Mouse (Mus musculus): ENCODE measurements at regions not wholly inside any gene's neighbourhood (a gene's known extent, or its start where the extent isn't known, plus 50 kb on each side); places are given as distances from the start of the nearest gene placed in this dataset.

DNA sequence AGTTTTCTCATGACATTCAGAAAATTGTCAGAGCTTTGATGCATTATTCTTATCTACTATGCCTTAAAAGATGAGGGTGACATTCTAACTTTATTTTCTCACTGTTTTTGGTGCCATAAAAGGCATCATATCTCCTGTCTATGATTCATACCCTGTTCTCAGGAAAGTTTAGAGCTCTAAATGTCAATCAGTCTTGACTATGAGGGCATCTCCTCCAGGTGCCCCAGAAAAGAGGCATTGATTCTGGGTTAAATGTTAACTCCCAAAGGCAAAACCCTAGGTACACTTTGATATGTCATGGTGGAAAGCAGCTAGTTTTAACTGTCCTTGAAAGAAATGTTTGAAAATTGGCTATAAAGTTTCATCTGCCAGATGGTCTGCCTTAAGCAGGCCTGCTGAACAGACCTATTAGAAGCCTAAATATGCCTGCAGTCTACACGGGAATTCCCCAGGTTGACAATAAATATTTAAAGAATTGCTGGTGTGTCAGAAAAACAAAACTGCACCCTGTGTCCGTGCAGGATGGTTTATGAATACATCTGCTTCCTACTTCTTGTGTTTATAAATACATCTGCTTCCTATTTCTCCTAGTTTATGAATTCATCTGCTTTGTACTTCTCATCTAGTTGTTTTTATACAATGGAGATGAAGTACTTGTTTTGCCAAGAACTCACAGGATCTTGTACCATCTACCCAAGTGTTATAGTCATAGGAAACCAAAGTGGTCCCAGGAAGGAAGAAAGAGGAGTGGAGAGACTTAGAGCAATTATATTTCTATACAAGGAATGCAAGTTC is 172.3 kb downstream of the Snca start:
- in situ Hi-C loops (cut with MboI, MseI) = no loop called here

DNA sequence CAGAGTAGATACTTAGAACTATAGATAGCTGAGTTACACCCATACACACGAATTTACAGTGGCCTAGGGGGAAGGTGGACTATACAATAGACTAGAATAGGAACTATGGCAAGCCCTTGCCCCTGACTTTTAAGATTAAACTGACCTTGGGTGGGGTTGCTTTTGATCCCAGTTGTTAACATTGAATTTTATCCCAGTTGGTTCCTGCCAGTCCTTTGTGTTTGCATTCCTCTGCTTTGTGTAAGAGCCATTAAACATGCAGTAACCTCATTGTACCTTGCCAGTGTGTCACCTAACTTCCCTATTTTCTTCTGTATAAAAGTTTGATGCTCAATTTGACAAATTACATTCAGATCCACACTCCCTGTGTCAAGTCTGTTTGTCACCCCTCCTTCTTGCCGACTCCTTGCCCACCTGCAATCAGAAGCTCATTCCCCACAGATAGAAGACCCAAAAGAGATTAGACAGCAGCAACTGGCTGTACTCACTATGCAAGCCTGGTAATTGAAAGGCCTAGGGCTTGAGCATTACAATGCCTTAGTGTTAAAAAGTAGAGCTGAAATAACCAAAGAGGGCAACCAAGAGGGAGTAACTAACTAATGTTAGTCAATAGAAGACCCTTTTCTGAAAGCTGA is 182.6 kb downstream of the Snca start:
- in situ Hi-C loops (cut with MboI, MseI) = loop anchor here (10.0 kb wide), 1 partner anchor 1128 kb away; no protein-coding TSS in a partner anchor

DNA sequence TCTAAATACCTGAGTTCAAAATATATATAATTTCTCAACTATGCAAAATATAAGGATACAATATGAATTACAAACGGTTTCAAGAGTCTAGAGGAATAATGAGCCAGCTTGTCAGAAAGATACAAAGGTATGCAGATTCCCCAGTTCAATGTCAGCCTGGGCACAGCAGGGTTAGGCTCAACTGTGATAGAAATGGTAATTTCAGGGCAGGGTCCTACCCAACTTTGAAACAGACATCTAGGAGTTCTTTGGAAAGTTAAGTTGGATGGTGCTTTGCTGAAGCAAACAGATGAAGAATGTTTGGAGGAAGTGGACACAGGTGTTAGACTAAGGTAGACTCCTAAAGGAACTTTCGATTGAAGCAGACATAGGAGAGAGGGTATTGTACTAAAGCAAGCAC is 187.4 kb downstream of the Snca start:
- in situ Hi-C loops (cut with MboI, MseI) = loop anchor here (10.0 kb wide), 1 partner anchor 1133 kb away; no protein-coding TSS in a partner anchor

DNA sequence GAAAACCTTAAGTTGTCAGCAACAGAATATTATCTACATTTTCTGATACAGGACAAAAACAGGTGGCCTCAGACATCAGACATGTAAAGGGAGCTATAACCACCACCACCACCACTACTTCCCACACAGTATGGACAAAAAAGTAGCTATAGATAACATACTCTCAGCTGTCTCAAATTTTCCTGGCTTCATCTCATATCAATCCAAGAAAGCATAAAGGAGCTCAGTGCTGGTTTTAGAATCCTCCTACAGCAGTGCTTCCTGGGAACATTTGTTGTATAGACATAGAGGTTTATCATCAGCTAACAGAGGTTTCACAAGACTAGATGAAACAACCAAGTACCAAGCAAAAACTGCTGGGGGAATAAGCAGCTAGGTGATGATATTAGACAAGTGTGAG is 213.3 kb downstream of the Snca start:
- in situ Hi-C loops (cut with MboI, MseI) = no loop called here

DNA sequence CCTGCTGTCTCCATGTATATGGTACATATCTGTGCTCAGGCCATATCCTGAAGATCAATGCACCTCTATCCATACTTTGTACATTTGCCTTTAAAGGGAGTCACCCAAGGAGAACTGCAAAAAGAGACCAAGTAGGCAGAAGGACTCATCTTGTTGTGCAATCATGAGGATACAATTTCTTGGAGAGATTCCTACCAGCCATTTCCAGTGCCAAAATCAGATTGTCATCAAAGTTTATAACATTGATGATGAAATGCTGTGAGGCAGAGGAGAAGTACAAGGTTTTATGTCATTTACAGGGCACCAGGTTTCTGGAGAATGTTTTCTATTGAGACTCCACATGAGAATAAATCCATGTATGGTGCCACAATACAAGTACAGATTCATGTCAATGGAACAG is 229.5 kb downstream of the Snca start:
- in situ Hi-C loops (cut with MboI, MseI) = no loop called here

DNA sequence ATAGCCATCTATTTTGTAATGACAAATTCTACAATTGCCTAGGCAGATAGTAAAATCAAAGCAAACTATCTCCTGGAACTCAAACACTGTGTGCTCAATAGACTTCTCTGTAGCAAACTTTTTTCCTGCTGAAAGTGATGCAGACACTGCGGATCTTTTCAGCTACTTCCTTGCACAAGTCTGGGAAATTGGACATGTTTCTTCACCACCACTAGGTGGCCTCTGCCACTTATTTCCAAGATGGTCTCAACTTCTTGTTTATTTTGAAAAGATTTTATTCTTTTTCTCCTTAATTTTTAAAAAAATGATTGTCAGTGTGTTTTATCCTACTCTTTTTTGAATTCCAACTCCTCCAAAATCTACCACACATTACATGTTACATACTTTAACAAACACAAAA is 265.4 kb downstream of the Snca start:
- in situ Hi-C loops (cut with MboI, MseI) = no loop called here

DNA sequence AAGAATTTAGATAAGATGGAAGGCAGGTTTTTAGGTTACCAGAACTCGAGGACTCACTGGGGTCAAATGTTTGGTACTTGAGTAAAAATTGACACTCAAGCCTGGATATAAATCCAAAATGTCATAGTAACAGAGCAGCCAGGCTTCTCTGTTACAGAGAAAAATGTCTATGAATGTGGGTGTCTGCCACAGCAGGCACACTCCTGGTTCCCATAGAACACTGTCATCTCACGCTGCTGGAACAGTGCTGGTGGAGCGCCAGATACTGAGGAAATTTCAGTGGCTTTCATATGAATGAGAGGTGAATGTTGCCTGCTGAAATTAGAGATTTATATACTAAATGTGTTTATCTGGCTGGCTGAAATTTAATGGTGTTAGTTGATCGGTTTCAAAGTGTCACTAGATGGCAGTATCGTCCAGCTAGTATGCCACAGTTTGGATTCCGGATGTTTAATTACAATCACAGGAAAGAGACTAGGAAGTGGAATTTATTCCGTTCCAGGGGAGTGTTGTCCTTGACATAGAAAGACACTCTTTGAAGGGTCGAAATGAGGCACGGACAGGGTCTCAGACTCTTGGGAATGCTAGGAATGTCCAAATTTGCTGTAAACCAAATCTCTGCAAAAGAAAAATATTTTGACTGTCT is 273.9 kb downstream of the Snca start:
- in situ Hi-C loops (cut with MboI, MseI) = no loop called here

Data from T-helper 2 cell (primary cell).